Mouse (Mus musculus) cerebellum, postnatal 36 days (tissue): ENCODE measurements around the gene Ghr.
A peak's percentile ranks its signal among the peaks of the same experiment; 100 is the strongest.

Experiments
- DNase-seq, 2 experiments: peaks; one replicate each; pipeline ENCODE4 v3.0.0; 2021 to 2022; ENCODE audit warnings: mixed read lengths in 2 of 2

The Ghr gene

GRCm38 (mm10) chr15:3281216-3281615 is 302.1 kb downstream of the Ghr start:
- no peak for DNase-seq

GRCm38 (mm10) chr15:3279242-3279641 is 304.1 kb downstream of the Ghr start:
- no peak for DNase-seq

- DNase-seq: no peak
Measured at GRCm38 (mm10) chr15:3277391-3277790, 305.9 kb downstream of the Ghr start.

GRCm38 (mm10) chr15:3273191-3273590 is 310.1 kb downstream of the Ghr start:
- no peak for DNase-seq

- DNase-seq: no peak
Measured at GRCm38 (mm10) chr15:3271216-3271615, 312.1 kb downstream of the Ghr start.

GRCm38 (mm10) chr15:3270646-3271077 is 312.6 kb downstream of the Ghr start:
- peak; percentile 9 to 15 for DNase-seq

- DNase-seq: no peak
Measured at GRCm38 (mm10) chr15:3269996-3270645, 313.2 kb downstream of the Ghr start.

GRCm38 (mm10) chr15:3269496-3269895 is 313.8 kb downstream of the Ghr start:
- no peak for DNase-seq

GRCm38 (mm10) chr15:3268247-3268646 is 315.0 kb downstream of the Ghr start, which contains the start of gene Selenop:
Selenop (plus strand) TSS chr15:3268547.
- no peak for DNase-seq
